Mouse (Mus musculus): ENCODE results near the gene Rpusd2. TPM values are rescaled to one million over a fixed set of nuclear protein-coding genes. Genes with fewer than 3 reads are reported as not detected.

The Rpusd2 gene
- polyA plus RNA-seq, 1 experiment from 2014 or later: 6.6 TPM

- peaks cover 13% of the 10 kb centered on the region for H3K4me1 ChIP-seq
- H3K4me2 ChIP-seq (replicated peaks): no peak overlapping the region
- H3K4me3 ChIP-seq: no peak overlapping the region
- 97% methylated on average over 3 of the region's 3 CpGs for whole genome bisulfite sequencing
- ATAC-seq (ENCODE audit: low FRiP score, low read depth): no peak
- H3K9ac ChIP-seq: no peak overlapping the region
- H3K27ac ChIP-seq: no peak overlapping the region
- no peaks in the 10 kb centered on the region for H3K9me3 ChIP-seq
- no peaks in the 10 kb centered on the region for H3K27me3 ChIP-seq (replicated peaks)
- H3K36me3 ChIP-seq: peaks cover 25% of the 10 kb centered on the region
Measured at GRCm38 (mm10) chr2:119017647-119018046, 16.9 kb upstream of the Rpusd2 start.

- Histone ChIP-seq H3K27me3 (replicated peaks) (no peaks in the 10 kb centered on the region), H3K4me2 (replicated peaks) (peak overlapping the region; percentile 43), H3K4me3 (no peak overlapping the region), H3K9me3 (no peaks in the 10 kb centered on the region), H3K9ac (no peak overlapping the region), H3K36me3 (peaks cover 30% of the 10 kb centered on the region), H3K27ac (peak overlapping the region; percentile 33; the same call in 1 of the 2 replicates), H3K4me1 (peaks cover 13% of the 10 kb centered on the region)
- peak; percentile 76 for ATAC-seq (ENCODE audit: low FRiP score, low read depth)
- WGBS: 45% methylated on average over 22 of the region's 22 CpGs
Measured at GRCm38 (mm10) chr2:119018391-119019122, 16.0 kb upstream of the Rpusd2 start.

GRCm38 (mm10) chr2:119019131-119019530 lies 15.5 kb upstream of the Rpusd2 start:
- H3K9me3 ChIP-seq: no peaks in the 10 kb centered on the region
- H3K9ac ChIP-seq: no peak overlapping the region
- H3K36me3 ChIP-seq: peaks cover 30% of the 10 kb centered on the region
- H3K4me1 ChIP-seq: peaks cover 13% of the 10 kb centered on the region
- no peaks in the 10 kb centered on the region for H3K27me3 ChIP-seq (replicated peaks)
- H3K27ac ChIP-seq: peak overlapping the region; percentile 33; the same call in 1 of the 2 replicates
- peak; percentile 76 for ATAC-seq (ENCODE audit: low FRiP score, low read depth)
- 3% methylated on average over 5 of the region's 5 CpGs for WGBS
- peak overlapping the region; percentile 43 for H3K4me2 ChIP-seq (replicated peaks)
- no peak overlapping the region for H3K4me3 ChIP-seq

- Histone ChIP-seq H3K27me3 (replicated peaks) (no peaks in the 10 kb centered on the region), H3K9ac (no peak overlapping the region), H3K4me3 (no peak overlapping the region), H3K27ac (0 out of 2 replicates have a peak overlapping the region, but pooled peaks have one; percentile 33), H3K36me3 (peaks cover 30% of the 10 kb centered on the region), H3K4me2 (replicated peaks) (peak overlapping the region; percentile 43; the same call in 1 of the 2 replicates), H3K4me1 (peaks cover 13% of the 10 kb centered on the region), H3K9me3 (no peaks in the 10 kb centered on the region)
- ATAC-seq (ENCODE audit: low FRiP score, low read depth): peak; percentile 31; the same call in 1 of the 2 replicates
- WGBS: 53% methylated on average over 4 of the region's 4 CpGs
Measured at GRCm38 (mm10) chr2:119019538-119019937, 15.1 kb upstream of the Rpusd2 start.

GRCm38 (mm10) chr2:119023154-119023660 lies 11.4 kb upstream of the Rpusd2 start:
- Histone ChIP-seq H3K9ac (no peak overlapping the region), H3K27me3 (replicated peaks) (no peaks in the 10 kb centered on the region), H3K4me3 (no peak overlapping the region), H3K4me2 (replicated peaks) (no peak overlapping the region), H3K27ac (no peak overlapping the region), H3K36me3 (peaks cover 29% of the 10 kb centered on the region), H3K9me3 (no peaks in the 10 kb centered on the region), H3K4me1 (peaks cover 13% of the 10 kb centered on the region)
- WGBS: 95% methylated on average over 6 of the region's 6 CpGs
- ATAC-seq (ENCODE audit: low FRiP score, low read depth): no peak

- Histone ChIP-seq H3K4me2 (replicated peaks) (no peak overlapping the region), H3K9ac (no peak overlapping the region), H3K4me3 (no peak overlapping the region), H3K27ac (no peak overlapping the region), H3K9me3 (no peaks in the 10 kb centered on the region), H3K36me3 (peaks cover 29% of the 10 kb centered on the region), H3K4me1 (peaks cover 5% of the 10 kb centered on the region), H3K27me3 (replicated peaks) (no peaks in the 10 kb centered on the region)
- ATAC-seq (ENCODE audit: low FRiP score, low read depth): no peak
- WGBS: 80% methylated on average over 9 of the region's 9 CpGs
Measured at GRCm38 (mm10) chr2:119024536-119025238, 9.9 kb upstream of the Rpusd2 start.

GRCm38 (mm10) chr2:119025239-119025616 lies 9.4 kb upstream of the Rpusd2 start:
- Histone ChIP-seq H3K9ac (no peak overlapping the region), H3K4me2 (replicated peaks) (no peak overlapping the region), H3K4me3 (no peak overlapping the region), H3K36me3 (peaks cover 27% of the 10 kb centered on the region), H3K27me3 (replicated peaks) (no peaks in the 10 kb centered on the region), H3K9me3 (no peaks in the 10 kb centered on the region), H3K27ac (no peak overlapping the region), H3K4me1 (peaks cover 5% of the 10 kb centered on the region)
- no peak for ATAC-seq (ENCODE audit: low FRiP score, low read depth)
- WGBS: 86% methylated on average over 4 of the region's 4 CpGs

GRCm38 (mm10) chr2:119026951-119027350 lies 7.6 kb upstream of the Rpusd2 start:
- ATAC-seq (ENCODE audit: low FRiP score, low read depth): no peak
- Histone ChIP-seq H3K27me3 (replicated peaks) (no peaks in the 10 kb centered on the region), H3K9me3 (no peaks in the 10 kb centered on the region), H3K36me3 (peaks cover 13% of the 10 kb centered on the region), H3K9ac (no peak overlapping the region), H3K4me2 (replicated peaks) (no peak overlapping the region), H3K4me1 (peaks cover 5% of the 10 kb centered on the region), H3K27ac (no peak overlapping the region), H3K4me3 (no peak overlapping the region)
- WGBS: 94% methylated on average over 4 of the region's 4 CpGs

- Histone ChIP-seq H3K9me3 (no peaks in the 10 kb centered on the region), H3K9ac (peak within 1 kb of the TSS; percentile 75), H3K4me1 (peaks cover 5% of the 10 kb centered on the region), H3K4me2 (replicated peaks) (peak within 1 kb of the TSS; percentile 81), H3K4me3 (peak within 1 kb of the TSS; percentile 63), H3K27ac (no peak within 1 kb of the TSS), H3K36me3 (peaks cover 3% of the 10 kb centered on the region; the same call in 1 of the 2 replicates), H3K27me3 (replicated peaks) (no peaks in the 10 kb centered on the region)
- WGBS: 1% methylated on average over 28 of the region's 28 CpGs
- ATAC-seq (ENCODE audit: low FRiP score, low read depth): peak; percentile 96
Measured at GRCm38 (mm10) chr2:119028941-119029551, 5.5 kb upstream of the Rpusd2 start, which contains the start of gene Ccdc32. Gene Ccdc32 (minus strand): TSS chr2:119029393.

GRCm38 (mm10) chr2:119032191-119032590 lies 2.4 kb upstream of the Rpusd2 start:
- H3K27me3 ChIP-seq (replicated peaks): no peaks in the 10 kb centered on the region
- no peaks in the 10 kb centered on the region for H3K9me3 ChIP-seq
- no peak overlapping the region for H3K4me2 ChIP-seq (replicated peaks)
- no peak overlapping the region for H3K4me3 ChIP-seq
- 72% methylated on average over 4 of the region's 4 CpGs for WGBS
- H3K9ac ChIP-seq: no peak overlapping the region
- H3K36me3 ChIP-seq: peaks cover 4% of the 10 kb centered on the region; the same call in 1 of the 2 replicates
- H3K4me1 ChIP-seq: peaks cover 13% of the 10 kb centered on the region
- ATAC-seq (ENCODE audit: low FRiP score, low read depth): no peak
- H3K27ac ChIP-seq: no peak overlapping the region

GRCm38 (mm10) chr2:119035397-119035745 lies 781 bp downstream of the Rpusd2 start:
- H3K36me3 ChIP-seq: peaks cover 29% of the 10 kb centered on the region
- no peaks in the 10 kb centered on the region for H3K27me3 ChIP-seq (replicated peaks)
- ATAC-seq (ENCODE audit: low FRiP score, low read depth): no peak
- H3K4me2 ChIP-seq (replicated peaks): peak overlapping the region; percentile 78
- peak overlapping the region; percentile 87 for H3K4me3 ChIP-seq
- 9% methylated on average over 7 of the region's 7 CpGs for WGBS
- H3K9me3 ChIP-seq: no peaks in the 10 kb centered on the region
- H3K4me1 ChIP-seq: peaks cover 8% of the 10 kb centered on the region; the same call in 1 of the 2 replicates
- peak overlapping the region; percentile 90 for H3K9ac ChIP-seq
- peak overlapping the region; percentile 86 for H3K27ac ChIP-seq

GRCm38 (mm10) chr2:119040882-119041281 lies 6.3 kb downstream of the Rpusd2 start:
- no peaks in the 10 kb centered on the region for H3K27me3 ChIP-seq (replicated peaks)
- peaks cover under 1% of the 10 kb centered on the region; the same call in 1 of the 2 replicates for H3K4me1 ChIP-seq
- no peaks in the 10 kb centered on the region for H3K9me3 ChIP-seq
- no peak overlapping the region for H3K9ac ChIP-seq
- H3K4me2 ChIP-seq (replicated peaks): no peak overlapping the region
- WGBS: 54% methylated on average over 4 of the region's 4 CpGs
- ATAC-seq (ENCODE audit: low FRiP score, low read depth): no peak
- no peak overlapping the region for H3K27ac ChIP-seq
- H3K4me3 ChIP-seq: no peak overlapping the region
- H3K36me3 ChIP-seq: peaks cover 29% of the 10 kb centered on the region

Data from neural tube, embryonic 12.5 days (tissue).